Mouse (Mus musculus): ENCODE measurements at regions not wholly inside any gene's neighbourhood (a gene's known extent, or its start where the extent isn't known, plus 50 kb on each side); places are given as distances from the start of the nearest gene placed in this dataset.

GRCm38 (mm10) chr3:34426955-34427354 lies 223.2 kb upstream of the Sox2 start:
- WGBS = 79% methylated on average over 10 of the region's 10 CpGs
- Histone ChIP-seq H3K9ac (no peak overlapping the region), H3K4me1 (no peaks in the 10 kb centered on the region), H3K36me3 (no peaks in the 10 kb centered on the region), H3K9me3 (no peaks in the 10 kb centered on the region), H3K4me3 (no peak overlapping the region), H3K27ac (no peak overlapping the region), H3K27me3 (no peaks in the 10 kb centered on the region), H3K4me2 (no peak overlapping the region)
- no peak for ATAC-seq (ENCODE audit: insufficient number of reproducible peaks, low FRiP score, low TSS enrichment, low read depth)

- no peaks in the 10 kb centered on the region for H3K9me3 ChIP-seq
- H3K9ac ChIP-seq = no peak overlapping the region
- H3K4me2 ChIP-seq = no peak overlapping the region
- no peaks in the 10 kb centered on the region for H3K4me1 ChIP-seq
- no peak for ATAC-seq (ENCODE audit: insufficient number of reproducible peaks, low FRiP score, low TSS enrichment, low read depth)
- no peaks in the 10 kb centered on the region for H3K36me3 ChIP-seq
- no peaks in the 10 kb centered on the region for H3K27me3 ChIP-seq
- WGBS = 61% methylated on average over 3 of the region's 3 CpGs
- no peak overlapping the region for H3K4me3 ChIP-seq
- no peak overlapping the region; the same call in 1 of the 2 replicates for H3K27ac ChIP-seq
Measured at GRCm38 (mm10) chr3:34411915-34412306, 238.3 kb upstream of the Sox2 start.

- 66% methylated on average over 10 of the region's 10 CpGs for WGBS
- no peak for ATAC-seq (ENCODE audit: insufficient number of reproducible peaks, low FRiP score, low TSS enrichment, low read depth)
Measured at GRCm38 (mm10) chr3:34411142-34411914, 238.9 kb upstream of the Sox2 start.

GRCm38 (mm10) chr3:34403586-34403985 lies 246.6 kb upstream of the Sox2 start:
- no peak overlapping the region for H3K9ac ChIP-seq
- 84% methylated on average over 2 of the region's 2 CpGs for WGBS
- no peaks in the 10 kb centered on the region for H3K9me3 ChIP-seq
- ATAC-seq (ENCODE audit: insufficient number of reproducible peaks, low FRiP score, low TSS enrichment, low read depth) = no peak
- H3K4me1 ChIP-seq = no peaks in the 10 kb centered on the region
- H3K27me3 ChIP-seq = no peaks in the 10 kb centered on the region
- H3K4me2 ChIP-seq = no peak overlapping the region
- H3K4me3 ChIP-seq = no peak overlapping the region
- no peaks in the 10 kb centered on the region for H3K36me3 ChIP-seq
- H3K27ac ChIP-seq = no peak overlapping the region

More at GRCm38 (mm10) chr3:34411142-34411914, 238.9 kb upstream of the Sox2 start:
- no peaks in the 10 kb centered on the region for H3K9me3 ChIP-seq
- no peak overlapping the region for H3K4me3 ChIP-seq
- no peak overlapping the region; the same call in 1 of the 2 replicates for H3K27ac ChIP-seq
- no peaks in the 10 kb centered on the region for H3K27me3 ChIP-seq
- no peak overlapping the region for H3K4me2 ChIP-seq
- no peaks in the 10 kb centered on the region for H3K4me1 ChIP-seq
- H3K9ac ChIP-seq = no peak overlapping the region
- H3K36me3 ChIP-seq = no peaks in the 10 kb centered on the region

- no peak for ATAC-seq (ENCODE audit: insufficient number of reproducible peaks, low FRiP score, low TSS enrichment, low read depth)
- Histone ChIP-seq H3K9me3 (no peaks in the 10 kb centered on the region; the same call in 1 of the 2 replicates), H3K4me1 (no peaks in the 10 kb centered on the region), H3K4me2 (no peak overlapping the region), H3K4me3 (no peak overlapping the region), H3K27me3 (no peaks in the 10 kb centered on the region), H3K36me3 (no peaks in the 10 kb centered on the region), H3K27ac (no peak overlapping the region), H3K9ac (no peak overlapping the region)
- 84% methylated on average over 2 of the region's 2 CpGs for WGBS
Measured at GRCm38 (mm10) chr3:34391275-34391674, 258.9 kb upstream of the Sox2 start.

- no peak for ATAC-seq (ENCODE audit: insufficient number of reproducible peaks, low FRiP score, low TSS enrichment, low read depth)
- no peaks in the 10 kb centered on the region for H3K4me1 ChIP-seq
Measured at GRCm38 (mm10) chr3:34384965-34385505, 265.2 kb upstream of the Sox2 start.

GRCm38 (mm10) chr3:34377913-34378312 lies 272.3 kb upstream of the Sox2 start:
- no peak for ATAC-seq (ENCODE audit: insufficient number of reproducible peaks, low FRiP score, low TSS enrichment, low read depth)
- no peak overlapping the region for H3K4me2 ChIP-seq
- H3K4me1 ChIP-seq = no peaks in the 10 kb centered on the region
- H3K36me3 ChIP-seq = no peaks in the 10 kb centered on the region
- H3K4me3 ChIP-seq = no peak overlapping the region
- no peak overlapping the region for H3K27ac ChIP-seq
- no peak overlapping the region for H3K9ac ChIP-seq
- no peaks in the 10 kb centered on the region for H3K27me3 ChIP-seq
- 38% methylated on average over 2 of the region's 2 CpGs for WGBS
- no peaks in the 10 kb centered on the region for H3K9me3 ChIP-seq

More at GRCm38 (mm10) chr3:34384965-34385505, 265.2 kb upstream of the Sox2 start:
- Histone ChIP-seq H3K27ac (no peak overlapping the region), H3K9ac (no peak overlapping the region), H3K27me3 (no peaks in the 10 kb centered on the region), H3K36me3 (no peaks in the 10 kb centered on the region), H3K4me2 (no peak overlapping the region), H3K4me3 (no peak overlapping the region), H3K9me3 (no peaks in the 10 kb centered on the region)
- WGBS = 82% methylated on average over 12 of the region's 12 CpGs

- H3K9me3 ChIP-seq = no peaks in the 10 kb centered on the region
- ATAC-seq (ENCODE audit: insufficient number of reproducible peaks, low FRiP score, low TSS enrichment, low read depth) = no peak
- no peak overlapping the region for H3K4me2 ChIP-seq
- no peak overlapping the region for H3K27ac ChIP-seq
- no peak overlapping the region for H3K9ac ChIP-seq
- WGBS = 70% methylated on average over 12 of the region's 12 CpGs
- no peak overlapping the region for H3K4me3 ChIP-seq
- H3K27me3 ChIP-seq = no peaks in the 10 kb centered on the region
- H3K36me3 ChIP-seq = no peaks in the 10 kb centered on the region
- H3K4me1 ChIP-seq = no peaks in the 10 kb centered on the region
Measured at GRCm38 (mm10) chr3:34377329-34377728, 272.9 kb upstream of the Sox2 start.

- no peaks in the 10 kb centered on the region for H3K9me3 ChIP-seq
- WGBS = 78% methylated on average over 2 of the region's 2 CpGs
- H3K9ac ChIP-seq = no peak overlapping the region
- no peak overlapping the region for H3K4me2 ChIP-seq
- no peak overlapping the region for H3K4me3 ChIP-seq
- H3K4me1 ChIP-seq = no peaks in the 10 kb centered on the region
- H3K27ac ChIP-seq = no peak overlapping the region
- ATAC-seq (ENCODE audit: insufficient number of reproducible peaks, low FRiP score, low TSS enrichment, low read depth) = no peak
- no peaks in the 10 kb centered on the region for H3K36me3 ChIP-seq
- no peaks in the 10 kb centered on the region for H3K27me3 ChIP-seq
Measured at GRCm38 (mm10) chr3:34371418-34371817, 278.8 kb upstream of the Sox2 start.

GRCm38 (mm10) chr3:34338100-34338499 lies 257.0 kb upstream of the Dnajc19 start:
- no peak overlapping the region for H3K4me3 ChIP-seq
- no peak overlapping the region for H3K27ac ChIP-seq
- peaks cover 18% of the 10 kb centered on the region for H3K27me3 ChIP-seq
- WGBS = 73% methylated on average over 9 of the region's 9 CpGs
- no peak for ATAC-seq (ENCODE audit: insufficient number of reproducible peaks, low FRiP score, low TSS enrichment, low read depth)
- H3K36me3 ChIP-seq = no peaks in the 10 kb centered on the region
- no peak overlapping the region for H3K9ac ChIP-seq
- H3K9me3 ChIP-seq = no peaks in the 10 kb centered on the region; the same call in 1 of the 2 replicates
- no peak overlapping the region for H3K4me2 ChIP-seq
- no peaks in the 10 kb centered on the region for H3K4me1 ChIP-seq

GRCm38 (mm10) chr3:34333555-34333954 lies 252.4 kb upstream of the Dnajc19 start:
- H3K27ac ChIP-seq = no peak overlapping the region
- no peaks in the 10 kb centered on the region for H3K9me3 ChIP-seq
- H3K4me1 ChIP-seq = peaks cover 6% of the 10 kb centered on the region
- no peaks in the 10 kb centered on the region for H3K36me3 ChIP-seq
- H3K4me3 ChIP-seq = no peak overlapping the region
- ATAC-seq (ENCODE audit: insufficient number of reproducible peaks, low FRiP score, low TSS enrichment, low read depth) = no peak
- 68% methylated on average over 4 of the region's 4 CpGs for WGBS
- no peak overlapping the region for H3K4me2 ChIP-seq
- peaks cover 44% of the 10 kb centered on the region for H3K27me3 ChIP-seq
- H3K9ac ChIP-seq = no peak overlapping the region

- H3K9ac ChIP-seq = no peak overlapping the region
- WGBS = 16% methylated on average over 5 of the region's 5 CpGs
- ATAC-seq (ENCODE audit: insufficient number of reproducible peaks, low FRiP score, low TSS enrichment, low read depth) = no peak
- peaks cover 53% of the 10 kb centered on the region for H3K27me3 ChIP-seq
- H3K4me2 ChIP-seq = no peak overlapping the region
- H3K4me3 ChIP-seq = no peak overlapping the region
- no peaks in the 10 kb centered on the region for H3K36me3 ChIP-seq
- H3K27ac ChIP-seq = no peak overlapping the region
- H3K9me3 ChIP-seq = no peaks in the 10 kb centered on the region
- peaks cover 6% of the 10 kb centered on the region for H3K4me1 ChIP-seq
Measured at GRCm38 (mm10) chr3:34331889-34332276, 250.8 kb upstream of the Dnajc19 start.
